16 mouse cellular contexts compared by ENCODE assay signal in the genomic region with DNA sequence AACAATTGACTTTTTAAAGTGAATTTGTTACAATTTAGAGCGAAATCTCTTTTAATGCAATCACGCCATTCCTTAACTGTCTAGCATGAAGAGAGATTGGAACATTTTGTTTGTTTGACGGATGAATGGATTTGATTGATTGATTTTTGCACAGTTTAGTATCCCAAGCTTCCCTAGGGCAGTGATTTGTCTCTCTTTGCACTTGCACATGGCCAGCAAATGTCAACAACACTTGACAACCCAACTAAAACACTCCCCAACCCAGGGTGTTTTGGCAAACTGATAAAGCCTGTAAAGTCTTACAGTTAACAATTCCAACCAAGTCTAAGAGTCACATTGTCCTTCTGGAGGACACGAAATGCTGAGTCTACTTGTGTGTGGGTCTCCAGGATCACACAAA.
"Had no signal": no experiment of that assay in that cellular context is flagged by ENCODE, and none has a peak within 500 bp of the region (broad histone marks: within the 10 kb centered on the region; RNA-seq: fewer than 3 reads in every experiment).

No protein-coding gene starts in this region.

- H3K4me3 ChIP-seq: liver, embryonic 13.5 days; liver, embryonic 15.5 days; megakaryocyte, embryonic 14.5 days; midbrain, embryonic 13.5 days; midbrain, embryonic 15.5 days; neural tube, embryonic 12.5 days; stomach, embryonic 15.5 days had no signal

- H3K27ac ChIP-seq: liver, embryonic 13.5 days; liver, embryonic 15.5 days; macrophage; midbrain, embryonic 13.5 days; midbrain, embryonic 15.5 days; neural tube, embryonic 12.5 days; stomach, embryonic 15.5 days; stomach, postnatal 0 days had no signal

- H3K4me2 ChIP-seq: liver, embryonic 13.5 days; liver, embryonic 15.5 days; midbrain, embryonic 11.5 days; midbrain, embryonic 13.5 days; midbrain, embryonic 15.5 days; neural tube, embryonic 12.5 days; stomach, embryonic 15.5 days had no signal

- H3K9me3 ChIP-seq: liver, embryonic 13.5 days; liver, embryonic 15.5 days; midbrain, embryonic 13.5 days; midbrain, embryonic 15.5 days; neural tube, embryonic 12.5 days; stomach, embryonic 15.5 days had no signal

- ATAC-seq: liver, postnatal 0 days; midbrain, embryonic 13.5 days; midbrain, embryonic 15.5 days had no signal

- H3K36me3 ChIP-seq: liver, embryonic 13.5 days; liver, embryonic 15.5 days; midbrain, embryonic 13.5 days; midbrain, embryonic 15.5 days; neural tube, embryonic 12.5 days; stomach, embryonic 15.5 days had no signal

- H3K4me1 ChIP-seq: liver, embryonic 13.5 days; liver, embryonic 15.5 days; midbrain, embryonic 15.5 days; neural tube, embryonic 12.5 days; stomach, embryonic 15.5 days had no signal

- H3K27me3 ChIP-seq: liver, embryonic 13.5 days; liver, embryonic 15.5 days; megakaryocyte, embryonic 14.5 days; midbrain, embryonic 13.5 days; midbrain, embryonic 15.5 days; neural tube, embryonic 12.5 days; stomach, embryonic 15.5 days had no signal

- H3K9ac ChIP-seq: liver, embryonic 13.5 days; liver, embryonic 15.5 days; liver, postnatal 0 days; midbrain, embryonic 13.5 days; midbrain, embryonic 15.5 days; neural tube, embryonic 12.5 days; stomach, embryonic 15.5 days had no signal

- DNase-seq: liver; liver, embryonic 13.5 days; liver, postnatal 0 days; right cerebral cortex, postnatal 14 days; thymus, adult 2 months; thymus, postnatal 25 days; thymus, postnatal 4 days had no signal
